Mouse (Mus musculus) embryo, embryonic 11.5 days (tissue): ENCODE results near the gene Tigar.

Source experiments
- DNase-seq: peaks from one replicate; pipeline ENCODE4 v3.0.0-alpha.2; 2012; ENCODE audit warnings: low read depth, low spot score

Gene Tigar

DNA sequence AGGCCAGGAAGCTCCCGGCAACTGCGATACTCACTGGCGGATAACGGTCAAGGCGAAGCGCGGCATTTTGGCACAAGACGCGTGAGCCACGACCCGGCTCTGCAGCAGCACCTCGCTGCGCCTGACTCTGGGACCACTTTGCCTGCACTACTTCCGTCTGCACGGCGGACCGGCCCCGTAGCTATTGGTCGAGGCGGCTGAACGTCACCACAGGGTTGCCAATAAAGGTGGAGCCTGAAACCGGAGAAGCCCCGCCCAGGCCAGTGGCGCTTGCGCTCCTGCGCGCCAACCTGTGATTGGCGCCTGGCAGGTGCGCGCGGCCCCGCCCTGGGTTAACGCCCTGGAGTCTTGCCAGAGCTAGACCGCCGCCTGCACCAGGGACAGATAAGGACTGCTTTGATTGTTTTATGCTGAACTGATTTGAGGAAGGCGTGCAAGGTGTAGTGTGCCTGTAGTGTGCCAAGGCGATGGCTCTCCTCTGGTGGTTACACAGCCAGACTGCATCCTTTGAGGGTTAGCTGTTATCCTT is at the start of gene Tigar:
TSS of gene Tigar (minus strand) at position 156 of the 529 bp plus-strand sequence.
- DNase-seq, result peak; percentile 86

GRCm38 (mm10) chr6:127157321-127157720 is 48.0 kb upstream of the Tigar start:
- DNase-seq, result no peak

DNA sequence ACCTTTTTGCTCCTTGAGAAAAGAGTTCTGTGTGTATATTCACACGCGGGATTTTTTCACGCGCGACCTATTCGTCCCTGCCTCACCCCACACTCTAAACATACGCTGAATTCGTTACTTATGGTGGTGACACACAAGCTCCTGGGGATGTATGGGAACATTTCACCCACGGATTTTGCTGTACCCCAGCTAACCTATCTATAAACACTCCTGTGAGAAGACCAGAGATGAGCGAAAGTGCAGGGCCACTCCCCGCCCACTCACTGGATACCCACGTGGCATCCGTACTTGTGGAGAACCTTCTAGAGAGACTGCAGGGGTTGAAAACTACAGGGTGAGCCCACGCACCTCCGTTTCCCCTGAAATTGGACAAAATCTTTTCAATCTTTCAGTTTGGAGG is 46.1 kb upstream of the Tigar start:
- DNase-seq, result no peak

GRCm38 (mm10) chr6:127154708-127155268 is 45.4 kb upstream of the Tigar start:
- peak; percentile 76 for DNase-seq

DNA sequence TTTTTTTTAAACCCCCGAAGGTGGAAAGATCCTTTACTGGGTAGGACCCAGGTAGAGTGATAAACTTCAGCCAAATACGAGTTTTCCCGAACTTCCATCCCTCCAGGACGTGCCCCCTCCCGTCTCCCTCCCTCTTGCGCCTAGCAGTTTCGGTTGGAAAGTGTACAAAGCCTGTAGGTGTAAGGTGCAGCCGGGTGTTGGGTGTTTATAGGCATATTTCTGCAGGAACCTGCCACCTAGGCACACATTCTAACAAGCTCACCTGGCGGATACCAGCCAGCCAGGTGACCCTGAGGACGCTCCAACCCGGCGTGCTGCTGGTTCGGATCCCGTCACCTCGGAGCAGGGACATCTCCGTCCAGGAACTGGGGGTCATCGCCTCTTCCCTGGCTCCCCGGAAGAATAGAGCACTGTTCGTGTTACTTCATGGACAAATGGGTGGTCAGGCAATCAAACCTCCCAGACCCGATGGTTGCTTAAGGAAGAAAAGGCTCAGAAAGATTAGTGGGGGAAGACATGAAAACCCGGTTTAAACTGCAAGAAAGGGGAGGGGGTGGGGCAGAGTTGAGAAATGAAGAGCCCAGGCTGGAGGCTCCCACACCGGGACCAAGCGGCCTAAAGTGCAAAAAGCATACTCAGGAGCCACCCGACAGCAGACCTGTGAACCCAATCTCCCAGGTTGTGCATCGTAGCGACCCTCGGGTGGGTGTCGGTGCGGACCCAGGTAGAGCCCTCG is 44.8 kb upstream of the Tigar start:
- no peak for DNase-seq

- peak; percentile 65 for DNase-seq
Observed at GRCm38 (mm10) chr6:127153296-127153800, 44.0 kb upstream of the Tigar start.

- DNase-seq, result peak; percentile 69
Observed at GRCm38 (mm10) chr6:127152106-127152951, 43.0 kb upstream of the Tigar start, which contains the start of gene Ccnd2. Gene Ccnd2, minus strand, starts transcription at chr6:127152193.

DNA sequence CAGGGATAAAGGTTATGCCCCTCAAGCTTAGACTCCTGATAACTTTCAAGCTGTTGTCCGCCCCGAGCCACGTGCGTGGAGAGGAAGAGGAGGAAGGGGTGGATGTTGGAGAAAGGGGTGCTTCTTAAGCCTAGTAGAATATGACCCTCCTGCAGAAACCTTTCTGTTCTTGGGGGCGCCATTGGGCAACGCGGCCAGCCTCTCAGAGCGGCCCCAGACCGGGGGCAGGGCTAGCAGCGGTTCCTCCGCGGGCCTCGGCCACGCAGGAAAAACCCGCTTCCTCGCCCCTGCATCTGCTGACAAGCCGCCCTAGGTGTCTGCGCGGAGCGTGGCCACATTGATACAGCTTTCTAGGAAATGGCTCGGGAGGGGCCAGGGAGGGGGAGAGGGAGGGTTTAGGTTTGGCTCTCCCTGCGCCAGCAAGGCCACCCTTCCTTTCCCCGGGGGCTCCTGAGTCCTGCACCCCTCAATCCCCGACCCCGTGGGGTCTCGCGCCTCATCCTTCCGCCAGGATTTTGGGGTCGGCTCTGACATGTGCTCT is 42.3 kb upstream of the Tigar start:
- no peak for DNase-seq

DNA sequence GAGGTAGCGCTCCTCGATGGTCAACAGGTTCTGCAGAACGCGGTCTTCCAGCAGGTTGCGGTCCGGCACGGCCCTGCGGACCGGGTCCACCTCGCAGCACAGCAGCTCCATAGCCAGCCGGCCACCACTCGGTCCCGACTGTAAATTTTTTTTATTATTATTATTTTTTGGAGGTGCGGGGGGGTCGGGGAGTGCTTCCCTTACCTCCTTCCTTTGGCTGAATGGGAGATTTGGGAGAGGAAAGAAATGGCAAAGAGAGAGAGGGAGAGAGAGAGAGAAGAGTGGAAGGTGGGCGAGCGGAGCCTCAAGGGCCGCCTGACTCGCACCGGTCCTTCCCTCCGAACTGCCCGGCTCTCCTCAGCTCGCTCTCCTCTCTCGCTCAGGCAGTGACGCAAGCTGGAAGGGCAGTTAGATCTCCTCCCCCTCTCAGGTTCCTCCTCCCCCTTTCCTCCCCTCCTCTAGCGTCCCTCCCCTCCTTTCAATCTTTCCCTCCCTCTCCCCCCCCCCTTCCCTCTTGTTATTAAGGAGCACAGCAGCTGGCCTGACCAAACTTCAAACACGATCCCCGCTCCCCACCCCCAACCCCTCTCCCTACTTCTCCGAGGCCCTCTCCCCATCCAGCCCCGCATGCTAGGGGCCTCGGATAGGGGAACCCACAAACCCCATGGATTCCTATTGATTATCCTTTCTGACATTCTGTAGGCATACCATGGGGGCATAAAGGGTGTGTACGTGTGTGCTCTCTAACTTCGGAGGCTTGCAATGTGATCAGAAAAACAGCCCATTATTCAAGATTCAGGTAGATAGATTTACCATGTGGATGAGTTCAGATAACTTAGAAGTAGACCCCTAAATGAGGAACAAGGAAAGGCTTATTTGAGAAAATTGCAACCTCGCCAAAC is 41.6 kb upstream of the Tigar start:
- DNase-seq, result peak; percentile 83

GRCm38 (mm10) chr6:127149944-127150662 is 40.7 kb upstream of the Tigar start:
- DNase-seq, result no peak

DNA sequence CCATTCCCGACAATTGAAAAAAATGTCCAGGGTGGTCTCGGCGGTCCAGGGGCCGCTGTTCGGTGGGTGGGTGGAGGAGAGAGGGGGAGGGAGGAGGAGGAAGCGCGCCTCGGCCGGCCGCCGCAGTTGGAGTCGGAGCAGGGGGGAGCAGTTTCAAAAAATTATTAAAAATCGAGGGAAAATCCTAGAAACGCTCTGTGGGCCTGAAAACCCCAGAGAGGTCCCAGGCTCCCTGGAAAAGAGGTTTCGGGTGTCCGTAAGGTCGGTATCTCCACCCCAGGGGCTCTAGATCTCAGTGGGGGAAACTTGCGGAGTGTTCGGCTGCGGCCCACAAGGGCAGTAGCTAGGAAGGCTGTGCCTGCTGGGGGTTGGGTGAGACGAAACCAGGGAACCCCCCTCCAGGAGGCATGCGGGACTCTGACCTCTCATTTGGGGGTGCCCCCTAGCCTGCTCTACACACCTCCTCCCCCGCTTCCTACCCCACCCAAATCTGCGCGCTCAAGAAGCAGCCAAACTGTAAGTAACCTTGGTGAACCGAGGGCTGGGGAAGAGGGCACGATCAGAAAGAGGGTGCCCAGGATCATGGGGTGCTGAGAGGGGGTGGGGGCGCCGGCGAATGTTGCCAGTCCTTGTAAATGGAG is 40.1 kb upstream of the Tigar start:
- DNase-seq, result no peak

- DNase-seq, result no peak
Observed at GRCm38 (mm10) chr6:127148526-127149302, 39.4 kb upstream of the Tigar start.

GRCm38 (mm10) chr6:127147665-127148064 is 38.3 kb upstream of the Tigar start:
- peak; percentile 93 for DNase-seq

DNA sequence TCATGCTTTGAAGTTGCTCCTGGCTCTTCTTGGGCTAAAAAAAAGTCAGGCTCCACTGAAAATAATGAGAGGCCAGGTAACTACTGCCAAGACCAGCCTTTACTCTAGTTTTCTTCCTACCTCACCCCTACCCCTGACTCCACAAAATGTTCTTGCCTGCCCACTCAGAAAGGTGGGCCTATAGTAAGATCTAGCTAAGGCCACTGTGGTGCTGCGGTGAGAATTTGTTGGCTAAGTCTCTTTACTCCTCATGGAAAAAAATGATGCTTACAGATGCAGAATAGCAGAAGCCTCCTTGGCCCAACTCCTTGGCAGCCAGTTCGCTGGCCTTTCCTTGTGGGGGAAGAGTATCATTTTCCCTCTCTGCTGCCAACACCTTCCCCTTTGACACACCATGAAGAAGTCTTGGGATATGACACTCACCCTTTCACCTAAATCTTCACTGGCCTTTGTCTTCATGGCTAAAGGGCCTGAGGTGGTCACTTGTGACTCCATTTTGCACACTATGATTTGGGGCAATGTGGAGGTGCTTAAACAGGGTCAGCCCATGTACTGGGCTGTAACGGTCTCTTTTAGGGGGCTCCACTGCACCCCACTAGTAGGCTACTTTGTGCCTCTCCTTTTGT is 37.1 kb upstream of the Tigar start:
- DNase-seq, result no peak

DNA sequence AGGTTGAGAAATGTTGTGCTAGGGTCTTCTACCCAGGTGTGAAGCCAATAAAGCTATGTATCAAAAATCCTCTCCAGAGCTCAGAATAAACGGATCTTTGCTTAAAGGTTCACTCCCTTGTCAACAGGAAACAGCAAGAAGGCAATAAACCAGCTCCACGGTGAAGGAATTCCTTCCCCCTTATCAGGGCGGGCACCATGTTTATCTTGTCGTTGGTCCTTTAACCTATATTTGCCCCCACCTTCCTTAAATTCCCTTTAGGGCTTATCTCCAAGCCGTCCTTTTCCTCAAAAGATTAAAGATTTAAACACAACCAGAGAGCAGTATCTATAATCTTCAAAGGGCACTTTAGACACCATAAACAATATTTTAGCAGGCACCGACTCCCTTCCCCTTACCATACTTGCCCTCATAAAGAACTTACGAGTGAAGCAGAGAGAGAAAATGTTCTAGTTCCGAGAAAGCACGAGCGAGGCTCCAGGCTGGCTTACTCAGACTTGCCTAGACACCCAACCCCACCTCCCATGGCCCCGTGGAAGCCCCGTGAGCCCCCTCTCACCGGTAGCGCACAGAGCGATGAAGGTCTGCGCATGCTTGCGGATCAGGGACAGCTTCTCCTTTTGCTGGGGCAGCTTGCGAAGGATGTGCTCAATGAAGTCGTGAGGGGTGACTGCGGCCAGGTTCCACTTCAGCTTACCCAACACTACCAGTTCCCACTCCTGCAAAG is 36.3 kb upstream of the Tigar start:
- no peak for DNase-seq

DNA sequence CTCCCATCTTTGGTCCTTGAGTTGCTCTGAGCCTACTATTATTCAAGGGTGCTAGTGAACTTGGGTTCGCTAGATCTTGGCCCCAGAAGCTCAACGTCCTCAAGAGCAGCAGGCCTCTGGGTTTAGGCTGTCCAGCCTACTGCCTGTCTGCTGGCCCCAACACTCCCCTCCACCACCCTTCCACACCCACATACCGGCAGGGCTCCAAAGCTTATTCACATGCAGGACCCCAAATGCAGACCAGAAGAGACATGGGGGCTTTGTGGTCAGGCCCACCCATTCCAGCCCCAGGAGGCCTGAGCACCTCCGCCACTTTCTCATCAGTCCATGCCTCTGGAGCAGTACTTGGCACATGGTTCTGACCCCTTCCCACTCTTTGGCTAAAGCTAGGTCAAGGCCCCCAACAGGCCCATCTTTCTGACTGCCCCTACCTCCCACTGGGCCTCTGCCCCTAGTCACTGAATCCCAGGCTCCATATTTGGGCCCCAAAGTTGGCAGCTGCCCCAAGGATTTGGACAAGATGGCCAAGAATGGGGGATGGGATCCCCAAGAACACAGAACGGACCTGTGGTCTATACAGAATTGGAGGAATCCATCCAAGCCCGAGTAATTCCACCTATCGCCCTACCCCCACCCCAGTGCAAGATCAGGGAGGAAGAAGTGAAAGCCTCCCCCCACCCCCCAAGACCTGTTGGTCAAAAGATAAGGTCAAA is 34.4 kb upstream of the Tigar start:
- no peak for DNase-seq

DNA sequence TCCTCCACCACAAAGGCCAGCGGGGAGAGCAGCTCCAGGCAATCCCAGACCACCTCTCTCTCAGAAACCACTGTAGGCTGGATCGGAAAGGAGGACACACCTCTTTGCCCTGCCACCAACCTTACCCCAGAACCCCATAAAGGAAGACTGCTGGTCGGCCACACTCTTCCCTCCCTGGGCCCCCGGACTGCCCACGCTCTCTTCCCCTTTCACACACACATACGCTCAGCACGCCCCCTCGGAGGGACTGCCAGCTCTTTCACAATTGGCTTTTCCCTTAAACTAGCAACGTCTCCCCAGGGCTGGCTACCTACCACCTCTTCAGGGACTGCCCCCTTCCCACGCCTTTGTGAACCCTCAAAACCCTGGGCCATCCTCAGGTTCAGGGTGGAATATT is 33.8 kb upstream of the Tigar start:
- DNase-seq, result no peak
